Mouse (Mus musculus) olfactory bulb, adult 2 months (tissue): ENCODE data around the gene Fbxo44.

ENCODE experiments used
- CTCF ChIP-seq: fragments of 200-500 bp; IDR thresholded peaks from 2 replicates; pipeline ENCODE4 v1.5.1; 2012; ENCODE audit warnings: low read depth, mild to moderate bottlenecking, low read length, moderate library complexity; ENCODE audit not compliant: insufficient read depth
- POLR2A ChIP-seq: fragments of 200-500 bp; IDR thresholded peaks from 2 replicates; pipeline ENCODE4 v1.6.1; 2012; ENCODE audit warnings: mild to moderate bottlenecking, low read depth, low read length, moderate library complexity; ENCODE audit not compliant: insufficient read depth

DNA sequence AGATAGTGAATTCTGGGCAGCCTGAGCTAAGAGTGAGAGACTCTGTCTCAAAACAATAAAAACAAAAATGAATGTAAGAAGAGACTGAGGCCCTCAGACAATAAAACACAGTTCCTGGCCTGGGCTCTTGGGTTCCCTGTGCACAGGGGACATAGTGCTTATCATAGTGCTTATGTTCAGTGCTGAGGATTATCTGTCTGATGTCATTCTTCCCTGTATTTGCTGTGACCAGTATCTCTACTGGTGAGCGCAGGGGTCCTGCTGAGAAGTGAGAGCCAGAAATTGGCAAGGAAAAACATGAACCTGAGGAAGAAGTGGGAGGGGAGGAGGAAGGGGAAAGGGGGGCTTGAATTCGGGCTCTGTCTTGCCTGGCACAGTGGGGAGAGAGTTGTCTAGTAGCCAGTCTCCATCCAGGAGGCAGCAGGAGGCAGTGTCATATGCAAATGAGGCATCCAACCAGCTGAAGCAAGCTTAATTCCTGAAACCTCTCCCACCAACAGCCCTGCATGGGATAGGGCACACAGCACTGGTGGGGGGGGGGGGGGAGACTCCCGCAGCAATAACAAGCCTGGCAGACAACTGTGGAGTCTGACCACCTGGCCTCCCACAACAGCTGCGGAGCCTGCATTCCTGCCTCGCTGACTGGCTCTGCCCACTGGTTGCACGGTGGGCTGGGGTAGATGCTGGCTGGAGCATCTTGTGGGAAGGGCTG, 38.1 kb downstream of the Fbxo44 start:
- no peak for TF ChIP-seq CTCF
- no peak for TF ChIP-seq POLR2A
